Mouse (Mus musculus) stomach, embryonic 16.5 days (tissue): ENCODE results near the gene Arl6ip5. TPM values are rescaled to one million over a fixed set of nuclear protein-coding genes. Genes with fewer than 3 reads are reported as not detected.

Source experiments
- ATAC-seq: fragments of 200-750 bp; cut with Nextera tagmentation; 2 replicates; pipeline ENCODE4 v1.8.0; 2017; ENCODE audit warnings: moderate number of reproducible peaks, moderate TSS enrichment; ENCODE audit not compliant: insufficient read depth, low FRiP score
- H3K27ac ChIP-seq: fragments of 300-500 bp; sonication (generic); 2 replicates; pipeline ENCODE4 v1.5.1; 2014; ENCODE audit warnings: low read length
- H3K27me3 ChIP-seq: fragments of 300-500 bp; sonication (generic); 2 replicates; pipeline ENCODE4 v1.6.1; 2014; ENCODE audit warnings: low read length, control low read depth, mixed read lengths; ENCODE audit not compliant: control insufficient read depth, insufficient read depth
- H3K36me3 ChIP-seq: fragments of 300-500 bp; sonication (generic); 2 replicates; pipeline ENCODE4 v1.6.1; 2014; ENCODE audit warnings: low read length; ENCODE audit not compliant: control insufficient read depth, insufficient read depth
- H3K4me1 ChIP-seq: fragments of 300-500 bp; sonication (generic); 2 replicates; pipeline ENCODE4 v1.6.1; 2014; ENCODE audit warnings: low read length, control low read depth, mixed read lengths; ENCODE audit not compliant: control insufficient read depth, insufficient read depth
- H3K4me2 ChIP-seq: fragments of 300-500 bp; sonication (generic); 2 replicates; pipeline ENCODE4 v1.6.1; 2014; ENCODE audit warnings: low read depth, low read length, mixed read lengths
- H3K4me3 ChIP-seq: fragments of 300-500 bp; sonication (generic); replicated peaks from 2 replicates; pipeline ENCODE4 v1.5.1; 2014; ENCODE audit warnings: mild to moderate bottlenecking, low read length
- H3K9ac ChIP-seq: fragments of 300-500 bp; sonication (generic); 2 replicates; pipeline ENCODE4 v1.6.1; 2014; ENCODE audit warnings: low read length
- H3K9me3 ChIP-seq: fragments of 300-500 bp; sonication (generic); replicated peaks from 2 replicates; pipeline ENCODE4 v1.6.1; 2016; ENCODE audit warnings: low read length, control low read depth; ENCODE audit not compliant: control insufficient read depth
- WGBS: fragments of 180-500 bp; shearing (Covaris S2); extraction: QIAGEN DNeasy Blood & Tissue Kit; methylation state at CpG from one replicate; pipeline ENCODE4 v1.1.7; 2014; 5-methylcytosine and 5-hydroxymethylcytosine counted together
- polyA plus RNA-seq: library from polyadenylated mRNA; unstranded; fragments of >200 nt; fragmentation: Nextera tagmentation; extraction: Ambion mirVana; gene quantifications from 2 replicates; pipeline ENCODE4 v1.2.1, GENCODE M21; 2015

Gene Arl6ip5
- polyA plus RNA-seq, 1 experiment from 2014 or later, result 93.1 TPM

DNA sequence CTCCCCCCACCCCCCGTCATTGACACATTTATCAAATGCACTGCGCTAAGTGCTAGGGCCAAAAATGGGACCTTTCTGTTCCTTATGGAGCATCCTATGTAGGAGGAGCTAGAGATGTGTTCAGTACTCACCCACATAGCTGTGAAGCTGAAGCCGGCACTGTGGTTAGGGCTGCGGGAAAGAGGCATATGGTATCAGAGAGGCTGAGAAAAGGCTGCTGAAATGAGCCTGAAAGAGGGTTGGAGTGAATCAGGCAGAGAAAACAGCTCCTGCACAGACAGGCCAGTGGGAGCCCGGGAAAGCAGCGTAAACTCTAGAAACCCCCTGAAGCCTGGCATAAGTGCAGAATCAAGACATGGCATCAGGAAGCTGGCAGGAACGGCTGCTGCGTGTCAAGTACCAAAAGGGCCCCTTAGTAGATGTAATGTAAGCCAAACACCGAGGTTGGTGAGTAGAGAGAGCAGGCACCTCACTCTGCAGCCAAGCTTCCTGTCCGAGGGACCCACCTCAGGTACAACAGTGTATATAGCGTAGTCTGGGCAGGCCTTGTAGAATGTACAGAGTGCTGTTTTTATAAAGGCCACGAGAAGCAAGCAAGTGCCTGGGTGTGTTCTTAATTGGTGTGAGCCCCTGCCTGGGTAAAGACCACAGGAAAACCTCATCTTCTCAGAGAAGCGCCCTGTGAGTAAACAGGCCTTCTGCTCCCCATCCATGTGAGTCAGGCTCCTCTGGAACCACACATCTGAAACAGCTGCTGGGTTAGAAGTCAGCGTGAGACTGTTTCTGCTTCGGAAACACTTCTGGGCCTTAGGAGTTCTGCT is 10.9 kb downstream of the Arl6ip5 start:
- no peak overlapping the region for H3K27ac ChIP-seq
- ATAC-seq, result no peak
- WGBS, result 54% methylated on average over 15 of the region's 15 CpGs

GRCm38 (mm10) chr6:97222321-97222720 is 11.8 kb downstream of the Arl6ip5 start:
- no peak for ATAC-seq
- no peak overlapping the region for H3K4me3 ChIP-seq
- no peak overlapping the region for H3K27ac ChIP-seq
- H3K27me3 ChIP-seq, result no peaks in the 10 kb centered on the region
- H3K4me2 ChIP-seq, result no peak overlapping the region
- WGBS, result 54% methylated on average over 6 of the region's 6 CpGs
- H3K9ac ChIP-seq, result no peak overlapping the region
- no peaks in the 10 kb centered on the region; the same call in 1 of the 2 replicates for H3K4me1 ChIP-seq
- peaks cover 3% of the 10 kb centered on the region; the same call in 1 of the 2 replicates for H3K36me3 ChIP-seq
- H3K9me3 ChIP-seq, result 0 out of 2 replicates have a peak, but pooled peaks cover 3% of the 10 kb centered on the region

More for the DNA sequence above, 10.9 kb downstream of the Arl6ip5 start:
- H3K4me3 ChIP-seq, result no peak overlapping the region
- no peaks in the 10 kb centered on the region for H3K9me3 ChIP-seq
- no peak overlapping the region for H3K4me2 ChIP-seq
- H3K36me3 ChIP-seq, result no peaks in the 10 kb centered on the region
- no peaks in the 10 kb centered on the region for H3K27me3 ChIP-seq
- H3K9ac ChIP-seq, result no peak overlapping the region
- H3K4me1 ChIP-seq, result no peaks in the 10 kb centered on the region; the same call in 1 of the 2 replicates

DNA sequence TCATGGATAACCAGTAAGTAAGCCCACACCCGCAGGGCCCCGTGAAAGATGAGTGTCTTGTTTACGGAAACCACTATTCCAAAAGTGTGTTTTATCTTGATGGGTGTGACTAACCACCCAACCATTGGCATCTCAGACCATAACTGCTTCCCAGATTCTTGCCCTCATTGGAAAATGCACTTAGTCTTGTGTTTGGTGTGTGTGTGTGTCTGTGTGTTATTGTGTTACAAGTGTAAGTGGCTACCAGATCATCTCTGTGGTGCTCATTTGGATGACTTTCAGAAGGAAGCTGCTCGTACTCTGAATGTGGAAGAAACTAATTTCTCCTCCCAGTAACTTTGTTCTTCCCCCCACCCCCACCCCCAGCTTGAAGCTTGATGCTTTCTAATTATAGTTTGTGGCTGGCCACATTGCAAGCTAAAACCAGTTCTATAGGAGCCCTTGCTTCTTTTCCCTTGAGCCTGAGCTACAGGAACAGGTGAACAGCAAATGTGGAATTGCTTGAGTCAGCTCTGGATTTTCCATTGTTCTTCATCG is 12.5 kb downstream of the Arl6ip5 start:
- Histone ChIP-seq H3K9me3 (0 out of 2 replicates have a peak, but pooled peaks cover 3% of the 10 kb centered on the region), H3K4me1 (no peaks in the 10 kb centered on the region; the same call in 1 of the 2 replicates), H3K4me3 (no peak overlapping the region), H3K36me3 (peaks cover 5% of the 10 kb centered on the region; the same call in 1 of the 2 replicates), H3K4me2 (no peak overlapping the region), H3K27me3 (no peaks in the 10 kb centered on the region), H3K27ac (no peak overlapping the region), H3K9ac (no peak overlapping the region)
- ATAC-seq, result no peak
- WGBS, result 49% methylated on average over 5 of the region's 5 CpGs

- Histone ChIP-seq H3K27me3 (no peaks in the 10 kb centered on the region), H3K4me1 (no peaks in the 10 kb centered on the region; the same call in 1 of the 2 replicates), H3K4me2 (no peak overlapping the region), H3K4me3 (no peak overlapping the region), H3K27ac (no peak overlapping the region), H3K9me3 (0 out of 2 replicates have a peak, but pooled peaks cover 3% of the 10 kb centered on the region), H3K36me3 (peaks cover 5% of the 10 kb centered on the region; the same call in 1 of the 2 replicates), H3K9ac (no peak overlapping the region)
- 77% methylated on average over 4 of the region's 4 CpGs for WGBS
- no peak for ATAC-seq
Observed at GRCm38 (mm10) chr6:97223566-97223965, 13.1 kb downstream of the Arl6ip5 start.

DNA sequence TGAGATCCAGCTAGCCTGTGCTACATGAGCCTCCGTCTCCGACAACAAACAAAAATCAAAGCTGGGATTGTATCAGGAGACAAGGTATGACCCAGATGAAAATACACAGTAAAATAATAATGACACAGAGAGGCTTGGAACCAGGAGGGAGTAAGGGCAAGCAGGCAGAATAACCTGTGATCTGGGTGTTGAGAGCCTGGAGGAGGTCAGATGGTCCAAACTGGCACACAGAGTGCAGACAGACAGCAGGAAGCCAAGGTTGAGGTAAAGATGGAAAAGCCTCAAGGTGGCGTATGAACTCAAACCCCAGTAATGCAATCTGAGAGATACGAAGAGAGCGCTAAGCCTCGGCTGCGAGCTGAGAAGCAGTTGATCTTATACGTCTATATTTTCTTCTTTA is 14.0 kb downstream of the Arl6ip5 start:
- Histone ChIP-seq H3K4me2 (no peak overlapping the region), H3K4me3 (no peak overlapping the region), H3K27ac (no peak overlapping the region), H3K9ac (no peak overlapping the region), H3K9me3 (0 out of 2 replicates have a peak, but pooled peaks cover 3% of the 10 kb centered on the region), H3K36me3 (peaks cover 5% of the 10 kb centered on the region; the same call in 1 of the 2 replicates), H3K4me1 (no peaks in the 10 kb centered on the region; the same call in 1 of the 2 replicates), H3K27me3 (no peaks in the 10 kb centered on the region)
- WGBS, result 91% methylated on average over 8 of the region's 8 CpGs
- ATAC-seq, result no peak

- Histone ChIP-seq H3K4me1 (no peaks in the 10 kb centered on the region; the same call in 1 of the 2 replicates), H3K36me3 (peaks cover 5% of the 10 kb centered on the region; the same call in 1 of the 2 replicates), H3K9me3 (0 out of 2 replicates have a peak, but pooled peaks cover 3% of the 10 kb centered on the region), H3K27me3 (no peaks in the 10 kb centered on the region), H3K27ac (no peak overlapping the region), H3K4me2 (no peak overlapping the region), H3K4me3 (no peak overlapping the region), H3K9ac (no peak overlapping the region)
- WGBS, result 76% methylated on average over 1 of the region's 1 CpGs
- no peak for ATAC-seq
Observed at GRCm38 (mm10) chr6:97226083-97226491, 15.6 kb downstream of the Arl6ip5 start.

DNA sequence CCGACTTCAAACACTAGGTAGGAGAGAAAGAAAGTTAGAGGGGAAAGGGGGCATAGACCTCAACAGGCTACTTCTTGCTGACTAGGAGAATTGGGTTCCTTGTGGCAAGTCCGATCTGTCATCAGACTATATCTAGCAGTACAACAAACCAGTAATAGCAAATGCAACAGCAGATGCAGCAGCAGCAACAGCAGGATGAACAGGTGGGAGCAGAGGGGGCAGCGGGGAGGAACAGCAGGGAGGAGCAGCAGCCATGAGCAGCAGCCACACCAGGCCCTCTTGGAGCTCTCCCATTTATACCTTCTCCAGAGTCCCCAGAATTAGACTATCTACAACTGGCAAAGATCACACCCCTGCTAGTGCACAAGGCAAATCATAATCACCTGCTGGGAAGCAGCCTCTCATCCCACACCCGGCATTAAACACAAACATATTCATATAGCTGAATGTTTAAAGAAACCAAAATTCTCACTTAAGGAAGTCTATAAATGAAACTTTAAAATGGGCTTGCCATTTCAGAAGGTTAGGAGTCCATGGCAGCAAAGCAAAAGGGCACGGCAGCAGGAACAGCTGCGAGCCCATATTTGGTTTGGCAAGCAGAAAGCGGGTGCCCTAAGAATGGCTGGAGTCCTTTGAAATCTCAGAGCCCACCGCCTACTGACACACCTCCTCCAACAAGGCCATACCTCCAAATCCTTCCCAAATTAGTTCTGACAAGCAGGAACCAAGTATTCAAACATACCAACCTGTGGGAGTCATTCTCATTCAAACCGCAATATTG is 16.8 kb downstream of the Arl6ip5 start:
- Histone ChIP-seq H3K4me2 (no peak overlapping the region), H3K36me3 (peaks cover 5% of the 10 kb centered on the region; the same call in 1 of the 2 replicates), H3K4me1 (no peaks in the 10 kb centered on the region), H3K27ac (no peak overlapping the region), H3K4me3 (no peak overlapping the region), H3K27me3 (no peaks in the 10 kb centered on the region), H3K9me3 (0 out of 2 replicates have a peak, but pooled peaks cover 3% of the 10 kb centered on the region), H3K9ac (no peak overlapping the region)
- 92% methylated on average over 9 of the region's 9 CpGs for WGBS
- no peak for ATAC-seq

GRCm38 (mm10) chr6:97234911-97235668 is 24.6 kb downstream of the Arl6ip5 start:
- WGBS, result 79% methylated on average over 7 of the region's 7 CpGs
- no peaks in the 10 kb centered on the region for H3K36me3 ChIP-seq
- H3K4me1 ChIP-seq, result no peaks in the 10 kb centered on the region
- H3K27ac ChIP-seq, result no peak overlapping the region
- no peak overlapping the region for H3K4me2 ChIP-seq
- no peak overlapping the region for H3K9ac ChIP-seq
- 0 out of 2 replicates have a peak, but pooled peaks cover 4% of the 10 kb centered on the region for H3K9me3 ChIP-seq
- H3K27me3 ChIP-seq, result no peaks in the 10 kb centered on the region
- ATAC-seq, result no peak
- no peak overlapping the region for H3K4me3 ChIP-seq
